Mouse (Mus musculus): ENCODE data around the gene Zfp13. TPM values are rescaled to one million over a fixed set of nuclear protein-coding genes. Genes with fewer than 3 reads are reported as not detected.
A peak's percentile ranks its signal among the peaks of the same experiment; 100 is the strongest.

The Zfp13 gene
- polyA plus RNA-seq, 1 experiment from 2014 or later: 17.1 TPM

- peak; percentile 8 for ATAC-seq (replicated peaks; ENCODE audit: insufficient number of reproducible peaks, low FRiP score, low TSS enrichment, low read depth)
- peak overlapping the region; percentile 42 for H3K4me2 ChIP-seq (ENCODE audit: low read depth, low read length)
Observed at GRCm38 (mm10) chr17:23546702-23547505, 52.4 kb downstream of the Zfp13 start.

GRCm38 (mm10) chr17:23546333-23546701 is 53.0 kb downstream of the Zfp13 start:
- Histone ChIP-seq H3K9ac (replicated peaks; ENCODE audit: low read length) (peak overlapping the region; percentile 74), H3K4me1 (ENCODE audit: control insufficient read depth, insufficient read depth, low read length) (no peaks in the 10 kb centered on the region), H3K27me3 (ENCODE audit: control insufficient read depth, insufficient read depth, low read length) (no peaks in the 10 kb centered on the region), H3K9me3 (replicated peaks; ENCODE audit: control insufficient read depth, low read length) (no peaks in the 10 kb centered on the region), H3K27ac (replicated peaks; ENCODE audit: low read depth, low read length) (no peak overlapping the region), H3K36me3 (replicated peaks; ENCODE audit: control insufficient read depth, insufficient read depth, low read depth, low read length) (no peaks in the 10 kb centered on the region), H3K4me3 (ENCODE audit: low read depth, low read length) (peak overlapping the region; percentile 60), H3K4me2 (ENCODE audit: low read depth, low read length) (peak overlapping the region; percentile 42)
- WGBS: under 1% methylated on average over 20 of the region's 20 CpGs
- ATAC-seq (replicated peaks; ENCODE audit: insufficient number of reproducible peaks, low FRiP score, low TSS enrichment, low read depth) (0 out of 2 replicates have a peak, but pooled peaks have one; percentile 7), DNase-seq (ENCODE audit: low spot score) (peak; percentile 89)

More at GRCm38 (mm10) chr17:23546702-23547505, 52.4 kb downstream of the Zfp13 start:
- under 1% methylated on average over 42 of the region's 42 CpGs for WGBS
- Histone ChIP-seq H3K36me3 (replicated peaks; ENCODE audit: control insufficient read depth, insufficient read depth, low read depth, low read length) (no peaks in the 10 kb centered on the region), H3K27me3 (ENCODE audit: control insufficient read depth, insufficient read depth, low read length) (no peaks in the 10 kb centered on the region), H3K4me1 (ENCODE audit: control insufficient read depth, insufficient read depth, low read length) (no peaks in the 10 kb centered on the region), H3K4me3 (ENCODE audit: low read depth, low read length) (peak overlapping the region; percentile 60), H3K27ac (replicated peaks; ENCODE audit: low read depth, low read length) (no peak overlapping the region; the same call in 1 of the 2 replicates), H3K9me3 (replicated peaks; ENCODE audit: control insufficient read depth, low read length) (no peaks in the 10 kb centered on the region), H3K9ac (replicated peaks; ENCODE audit: low read length) (peak overlapping the region; percentile 74)
- DNase-seq (ENCODE audit: low spot score): peak; percentile 91

GRCm38 (mm10) chr17:23545841-23546240 is 53.4 kb downstream of the Zfp13 start:
- DNase-seq (ENCODE audit: low spot score): no peak
- Histone ChIP-seq H3K4me1 (ENCODE audit: control insufficient read depth, insufficient read depth, low read length) (no peaks in the 10 kb centered on the region), H3K27me3 (ENCODE audit: control insufficient read depth, insufficient read depth, low read length) (no peaks in the 10 kb centered on the region), H3K9me3 (replicated peaks; ENCODE audit: control insufficient read depth, low read length) (no peaks in the 10 kb centered on the region), H3K9ac (replicated peaks; ENCODE audit: low read length) (no peak overlapping the region), H3K27ac (replicated peaks; ENCODE audit: low read depth, low read length) (no peak overlapping the region), H3K4me2 (ENCODE audit: low read depth, low read length) (no peak overlapping the region), H3K4me3 (ENCODE audit: low read depth, low read length) (no peak overlapping the region; the same call in 1 of the 2 replicates), H3K36me3 (replicated peaks; ENCODE audit: control insufficient read depth, insufficient read depth, low read depth, low read length) (no peaks in the 10 kb centered on the region)
- 11% methylated on average over 6 of the region's 6 CpGs for WGBS
- no peak for ATAC-seq (replicated peaks; ENCODE audit: insufficient number of reproducible peaks, low FRiP score, low TSS enrichment, low read depth)

GRCm38 (mm10) chr17:23544766-23545165 is 54.5 kb downstream of the Zfp13 start:
- no peak for DNase-seq (ENCODE audit: low spot score)
- Histone ChIP-seq H3K27ac (replicated peaks; ENCODE audit: low read depth, low read length) (no peak overlapping the region), H3K27me3 (ENCODE audit: control insufficient read depth, insufficient read depth, low read length) (0 out of 2 replicates have a peak, but pooled peaks cover under 1% of the 10 kb centered on the region), H3K4me3 (ENCODE audit: low read depth, low read length) (no peak overlapping the region), H3K36me3 (replicated peaks; ENCODE audit: control insufficient read depth, insufficient read depth, low read depth, low read length) (no peaks in the 10 kb centered on the region), H3K9me3 (replicated peaks; ENCODE audit: control insufficient read depth, low read length) (no peaks in the 10 kb centered on the region), H3K4me2 (ENCODE audit: low read depth, low read length) (no peak overlapping the region), H3K9ac (replicated peaks; ENCODE audit: low read length) (no peak overlapping the region), H3K4me1 (ENCODE audit: control insufficient read depth, insufficient read depth, low read length) (no peaks in the 10 kb centered on the region)
- ATAC-seq (replicated peaks; ENCODE audit: insufficient number of reproducible peaks, low FRiP score, low TSS enrichment, low read depth): no peak
- 87% methylated on average over 1 of the region's 1 CpGs for WGBS

GRCm38 (mm10) chr17:23543983-23544382 is 55.3 kb downstream of the Zfp13 start:
- Histone ChIP-seq H3K4me3 (ENCODE audit: low read depth, low read length) (no peak overlapping the region), H3K27ac (replicated peaks; ENCODE audit: low read depth, low read length) (no peak overlapping the region), H3K4me1 (ENCODE audit: control insufficient read depth, insufficient read depth, low read length) (no peaks in the 10 kb centered on the region), H3K9ac (replicated peaks; ENCODE audit: low read length) (no peak overlapping the region), H3K27me3 (ENCODE audit: control insufficient read depth, insufficient read depth, low read length) (0 out of 2 replicates have a peak, but pooled peaks cover 3% of the 10 kb centered on the region), H3K36me3 (replicated peaks; ENCODE audit: control insufficient read depth, insufficient read depth, low read depth, low read length) (no peaks in the 10 kb centered on the region), H3K9me3 (replicated peaks; ENCODE audit: control insufficient read depth, low read length) (no peaks in the 10 kb centered on the region), H3K4me2 (ENCODE audit: low read depth, low read length) (no peak overlapping the region)
- DNase-seq (ENCODE audit: low spot score) (no peak), ATAC-seq (replicated peaks; ENCODE audit: insufficient number of reproducible peaks, low FRiP score, low TSS enrichment, low read depth) (no peak)
- 72% methylated on average over 4 of the region's 4 CpGs for WGBS

DNA sequence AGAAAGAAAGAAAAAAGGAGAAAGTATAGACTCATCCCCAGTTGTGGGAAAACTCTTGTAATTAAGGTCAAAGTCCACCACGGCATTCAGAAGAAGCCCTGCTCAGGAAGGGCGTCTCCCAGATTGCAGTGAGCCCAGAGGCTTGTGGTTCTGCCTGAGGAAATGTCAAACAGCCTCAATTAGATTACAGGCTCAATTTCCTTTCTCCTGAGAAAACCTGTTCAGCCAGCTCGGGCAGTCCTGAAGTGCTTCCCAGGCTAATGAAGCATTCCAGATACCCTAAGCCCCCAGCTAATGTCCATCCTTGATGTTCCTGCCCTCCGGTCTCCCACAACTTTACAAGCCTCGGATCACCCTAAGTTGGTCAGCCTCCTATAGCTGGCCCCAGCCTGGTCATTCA is 56.0 kb downstream of the Zfp13 start:
- ATAC-seq (replicated peaks; ENCODE audit: insufficient number of reproducible peaks, low FRiP score, low TSS enrichment, low read depth) (no peak), DNase-seq (ENCODE audit: low spot score) (peak; percentile 66)
- Histone ChIP-seq H3K4me2 (ENCODE audit: low read depth, low read length) (no peak overlapping the region), H3K9me3 (replicated peaks; ENCODE audit: control insufficient read depth, low read length) (no peaks in the 10 kb centered on the region), H3K4me1 (ENCODE audit: control insufficient read depth, insufficient read depth, low read length) (no peaks in the 10 kb centered on the region), H3K4me3 (ENCODE audit: low read depth, low read length) (no peak overlapping the region), H3K9ac (replicated peaks; ENCODE audit: low read length) (no peak overlapping the region), H3K36me3 (replicated peaks; ENCODE audit: control insufficient read depth, insufficient read depth, low read depth, low read length) (no peaks in the 10 kb centered on the region), H3K27me3 (ENCODE audit: control insufficient read depth, insufficient read depth, low read length) (peaks cover 7% of the 10 kb centered on the region; the same call in 1 of the 2 replicates), H3K27ac (replicated peaks; ENCODE audit: low read depth, low read length) (no peak overlapping the region)
- WGBS: 26% methylated on average over 5 of the region's 5 CpGs

DNA sequence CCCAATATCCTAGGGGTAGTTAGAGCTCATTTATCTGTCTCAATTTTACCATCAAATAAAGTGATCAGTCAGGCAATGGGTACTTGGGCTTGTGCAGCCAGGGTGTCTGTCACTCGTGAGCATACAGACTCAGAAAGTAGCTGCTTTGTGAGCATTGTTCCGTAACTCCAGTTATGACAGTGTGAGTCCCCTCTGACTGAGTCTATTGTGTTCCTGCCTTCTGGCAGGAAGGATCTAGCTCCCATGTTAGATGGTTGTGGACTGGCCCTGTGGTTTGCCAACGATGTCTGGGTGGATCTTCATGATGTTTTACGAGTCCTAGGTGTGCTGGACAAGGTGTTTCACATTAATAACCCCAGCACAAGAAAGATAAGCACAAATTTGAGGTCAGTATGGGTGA is 56.5 kb downstream of the Zfp13 start:
- no peak overlapping the region for H3K4me2 ChIP-seq (ENCODE audit: low read depth, low read length)

More for the DNA sequence above, 56.5 kb downstream of the Zfp13 start:
- no peak overlapping the region for H3K4me3 ChIP-seq (ENCODE audit: low read depth, low read length)
- H3K36me3 ChIP-seq (replicated peaks; ENCODE audit: control insufficient read depth, insufficient read depth, low read depth, low read length): no peaks in the 10 kb centered on the region
- H3K27ac ChIP-seq (replicated peaks; ENCODE audit: low read depth, low read length): no peak overlapping the region
- DNase-seq (ENCODE audit: low spot score) (no peak), ATAC-seq (replicated peaks; ENCODE audit: insufficient number of reproducible peaks, low FRiP score, low TSS enrichment, low read depth) (no peak)
- H3K4me1 ChIP-seq (ENCODE audit: control insufficient read depth, insufficient read depth, low read length): no peaks in the 10 kb centered on the region
- no peaks in the 10 kb centered on the region for H3K9me3 ChIP-seq (replicated peaks; ENCODE audit: control insufficient read depth, low read length)
- WGBS: 28% methylated on average over 4 of the region's 4 CpGs
- peaks cover 10% of the 10 kb centered on the region; the same call in 1 of the 2 replicates for H3K27me3 ChIP-seq (ENCODE audit: control insufficient read depth, insufficient read depth, low read length)
- H3K9ac ChIP-seq (replicated peaks; ENCODE audit: low read length): no peak overlapping the region
